Mouse (Mus musculus) heart, postnatal 0 days (tissue): Measurements from ENCODE around the gene Gpc5.

Source experiments
- CTCF ChIP-seq: IDR thresholded peaks from 2 replicates; pipeline ENCODE4 v1.5.1; 2016; ENCODE audit warnings: antibody characterized with exemption, control low read depth, low read depth
- EP300 ChIP-seq: IDR thresholded peaks from 2 replicates; pipeline ENCODE4 v1.6.1; 2016; ENCODE audit warnings: antibody characterized with exemption, low read depth

- TF ChIP-seq CTCF (no peak), EP300 (no peak)
These were observed 729.6 kb downstream of the Gpc5 start for GRCm38 (mm10) chr14:115821657-115822056.
